15 mouse cellular contexts compared by ENCODE assay signal in the genomic region with DNA sequence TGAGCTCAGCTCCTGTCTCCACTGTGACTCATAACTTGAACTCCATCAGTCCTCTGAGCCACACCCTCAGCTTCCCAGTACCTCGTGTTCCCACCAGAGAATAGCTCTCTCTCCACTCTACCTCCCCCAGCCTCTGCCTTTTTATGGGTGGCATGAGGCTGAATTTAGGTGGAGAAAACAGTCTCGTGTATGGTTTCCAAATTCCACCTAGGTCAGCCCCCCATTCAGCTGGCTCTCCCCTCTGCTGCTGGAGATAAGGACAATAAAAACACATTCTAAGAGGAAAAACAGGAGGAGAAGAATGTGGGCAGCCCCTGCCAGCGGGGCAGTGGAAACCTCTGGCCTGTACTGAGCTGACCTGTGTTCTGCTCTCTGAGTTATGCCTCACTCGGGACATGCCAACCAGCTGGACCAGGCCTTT. TPM values are rescaled to one million over a fixed set of nuclear protein-coding genes. Genes with fewer than 3 reads are reported as not detected.
DNase-seq lines count a peak whose midpoint lies in the region; ATAC-seq and TF ChIP-seq lines count a peak whose summit lies in the region.
"Had no signal": no experiment of that assay in that cellular context is flagged by ENCODE, and none has a peak within 500 bp of the region (broad histone marks: within the 10 kb centered on the region; RNA-seq: fewer than 3 reads in every experiment).

No protein-coding gene starts in this region.

- H3K36me3 ChIP-seq in heart, embryonic 11.5 days (ENCODE audit: control insufficient read depth, insufficient read depth, low read length), result no peaks in the 10 kb centered on the region
- no peaks in the 10 kb centered on the region for H3K36me3 ChIP-seq in hindbrain, postnatal 0 days (ENCODE audit: insufficient read depth, low read length)

- TF ChIP-seq CTCF in hindbrain, postnatal 0 days (IDR thresholded peaks at IDR 0.05; ENCODE audit: low read depth), result no peak

- H3K4me3 ChIP-seq in heart, embryonic 11.5 days (ENCODE audit: low read depth, low read length), result no peak overlapping the region
- H3K4me3 ChIP-seq in hindbrain, postnatal 0 days (ENCODE audit: low read length), result no peak overlapping the region

- 0 out of 2 replicates have a peak, but pooled peaks cover 6% of the 10 kb centered on the region for H3K4me1 ChIP-seq in heart, embryonic 11.5 days (ENCODE audit: control insufficient read depth, insufficient read depth, low read length)
- no peaks in the 10 kb centered on the region for H3K4me1 ChIP-seq in hindbrain, postnatal 0 days (ENCODE audit: insufficient read depth, low read length)

- ATAC-seq in heart, embryonic 11.5 days (replicated peaks; ENCODE audit: insufficient number of reproducible peaks, low FRiP score, low TSS enrichment), result no peak
- no peak for ATAC-seq in hindbrain, postnatal 0 days
- ATAC-seq: CD4-positive, CD25-positive, alpha-beta regulatory T cell, adult 4 months; Patski had no signal

- H3K27me3 ChIP-seq in heart, embryonic 11.5 days (ENCODE audit: control insufficient read depth, insufficient read depth, low read length), result no peaks in the 10 kb centered on the region
- no peaks in the 10 kb centered on the region for H3K27me3 ChIP-seq in hindbrain, postnatal 0 days (ENCODE audit: insufficient read depth, low read length)
- H3K27me3 ChIP-seq: Patski had no signal

- 32% methylated on average over 4 of the region's 4 CpGs for WGBS in heart, embryonic 11.5 days (ENCODE audit: insufficient replicate concordance)
- WGBS in hindbrain, postnatal 0 days, result 67% methylated on average over 4 of the region's 4 CpGs

- no peak overlapping the region for H3K9ac ChIP-seq in heart, embryonic 11.5 days (ENCODE audit: low read depth, low read length)
- H3K9ac ChIP-seq in hindbrain, postnatal 0 days (replicated peaks; ENCODE audit: low read length), result no peak overlapping the region

- intact Hi-C loops in heart, postnatal 36 days (cut with DNase I), result no loop called here

- H3K27ac ChIP-seq in heart, embryonic 11.5 days (ENCODE audit: low read depth, low read length), result no peak overlapping the region
- no peak overlapping the region for H3K27ac ChIP-seq in hindbrain, postnatal 0 days

- H3K9me3 ChIP-seq in heart, embryonic 11.5 days (replicated peaks; ENCODE audit: control insufficient read depth, low read length), result no peaks in the 10 kb centered on the region
- H3K9me3 ChIP-seq in hindbrain, postnatal 0 days (ENCODE audit: low read length), result no peaks in the 10 kb centered on the region

- peak; percentile 96 for DNase-seq in heart, adult 11 months
- peak; percentile 47 for DNase-seq in right cerebral cortex, adult 18-20 months
- DNase-seq in right cerebral cortex, postnatal 25 days, result no peak
- DNase-seq in adipocyte (ENCODE audit: low spot score), result peak; percentile 76
- DNase-seq in heart, postnatal 36 days, result peak; percentile 12 to 23
- DNase-seq in hindbrain, postnatal 0 days (ENCODE audit: low spot score), result no peak
- no peak for DNase-seq in c-Kit-positive CD71-positive TER-119-positive erythroid progenitor cells, embryonic 14.5 days (ENCODE audit: low spot score)
- DNase-seq: adrenal gland, adult 8-10 months; kidney, postnatal 25 days; layer of hippocampus, postnatal 36 days; thymus, adult 2 months had no signal

- H3K4me2 ChIP-seq in heart, embryonic 11.5 days, result no peak overlapping the region
- no peak overlapping the region for H3K4me2 ChIP-seq in hindbrain, postnatal 0 days (ENCODE audit: low read depth, low read length)

RNA-seq across cellular contexts. Expression of a gene that starts 28.4 kb away (rescaled TPM):
- polyA plus RNA-seq in heart, embryonic 11.5 days (2014; fragmentation: Nextera tagmentation; extraction: Ambion mirVana), result 7.9 and 9.3 TPM in 2 replicates
- 1 to 10 TPM; 3.2 to 3.7 TPM for total RNA-seq in heart, postnatal 36 days (2021)
- 18.9 and 21.5 TPM in 2 replicates for total RNA-seq in hindbrain, postnatal 0 days (2014; rRNA removed)
- 7.1 and 8.4 TPM in 2 replicates for polyA plus RNA-seq in hindbrain, postnatal 0 days (2015; fragmentation: Nextera tagmentation; extraction: Ambion mirVana)
- total RNA-seq: megakaryocyte-erythroid progenitor cell, adult 5-6 weeks had no signal
- polyA plus RNA-seq: CD4-positive, CD25-positive, alpha-beta regulatory T cell, adult 4 months had no signal

Comparison
In these comparisons a context has a peak if more than half of its experiments do, and no peak if none do; other contexts are left out.
1. DNase-seq: peak in heart, adult 11 months (single experiment), right cerebral cortex, adult 18-20 months (single experiment), adipocyte (single experiment) and heart, postnatal 36 days (2 of 2); none in right cerebral cortex, postnatal 25 days (single experiment), hindbrain, postnatal 0 days (single experiment) and c-Kit-positive CD71-positive TER-119-positive erythroid progenitor cells, embryonic 14.5 days (single experiment).